Comparison of ENCODE assay signal across 8 mouse cellular contexts in genomic region chr6:100670880-100671344, GRCm38 (mm10). TPM values are rescaled to one million over a fixed set of nuclear protein-coding genes. Genes with fewer than 3 reads are reported as not detected.
DNase-seq lines count a peak whose midpoint lies in the region; ATAC-seq and TF ChIP-seq lines count a peak whose summit lies in the region.

Gene Shq1, minus strand, starts transcription at chr6:100671157.

- no peak within 1 kb of the TSS; the same call in 1 of the 2 replicates for H3K27ac ChIP-seq in forebrain, embryonic 12.5 days
- H3K27ac ChIP-seq in heart, postnatal 0 days (ENCODE audit: low read depth) = peak within 1 kb of the TSS; percentile 39; the same call in 1 of the 2 replicates
- peak within 1 kb of the TSS; percentile 65 for H3K27ac ChIP-seq in liver, embryonic 16.5 days (ENCODE audit: low read length)
- H3K27ac ChIP-seq in neural tube, embryonic 13.5 days (replicated peaks) = no peak within 1 kb of the TSS
- peak within 1 kb of the TSS; percentile 55 for H3K27ac ChIP-seq in testis, adult 2 months (ENCODE audit: control insufficient read depth, insufficient read depth, low read depth, low read length)

- TF ChIP-seq EP300 in heart, postnatal 0 days (IDR thresholded peaks at IDR 0.05; ENCODE audit: low read depth) = no peak

- peak within 1 kb of the TSS; percentile 98 for H3K4me3 ChIP-seq in E14TG2a.4 (replicated peaks; ENCODE audit: low read length)
- H3K4me3 ChIP-seq in forebrain, embryonic 12.5 days (replicated peaks) = peak within 1 kb of the TSS; percentile 83
- H3K4me3 ChIP-seq in heart, postnatal 0 days (ENCODE audit: low read depth, low read length) = peak within 1 kb of the TSS; percentile 74
- H3K4me3 ChIP-seq in liver, embryonic 16.5 days (ENCODE audit: low read depth, low read length) = peak within 1 kb of the TSS; percentile 91
- peak within 1 kb of the TSS; percentile 86 for H3K4me3 ChIP-seq in neural tube, embryonic 13.5 days
- peak within 1 kb of the TSS; percentile 94 for H3K4me3 ChIP-seq in testis, adult 2 months (ENCODE audit: control insufficient read depth, low read depth, low read length)

- peaks cover 19% of the 10 kb centered on the region for H3K36me3 ChIP-seq in E14TG2a.4 (ENCODE audit: insufficient read depth, low read length)
- no peaks in the 10 kb centered on the region for H3K36me3 ChIP-seq in forebrain, embryonic 12.5 days (replicated peaks)
- no peaks in the 10 kb centered on the region for H3K36me3 ChIP-seq in heart, postnatal 0 days (replicated peaks; ENCODE audit: control insufficient read depth, insufficient read depth, low read length)
- H3K36me3 ChIP-seq in liver, embryonic 16.5 days (ENCODE audit: control insufficient read depth, insufficient read depth) = no peaks in the 10 kb centered on the region; the same call in 1 of the 2 replicates
- no peaks in the 10 kb centered on the region for H3K36me3 ChIP-seq in neural tube, embryonic 13.5 days
- H3K36me3 ChIP-seq in testis, adult 2 months (ENCODE audit: control insufficient read depth, insufficient read depth, low read length) = no peaks in the 10 kb centered on the region

- H3K4me1 ChIP-seq in E14TG2a.4 (replicated peaks; ENCODE audit: low read depth, low read length) = peaks cover 9% of the 10 kb centered on the region
- H3K4me1 ChIP-seq in forebrain, embryonic 12.5 days = peaks cover 9% of the 10 kb centered on the region
- peaks cover 8% of the 10 kb centered on the region for H3K4me1 ChIP-seq in heart, postnatal 0 days (ENCODE audit: control insufficient read depth, insufficient read depth)
- peaks cover 12% of the 10 kb centered on the region for H3K4me1 ChIP-seq in liver, embryonic 16.5 days (ENCODE audit: control insufficient read depth, low read depth, low read length)
- H3K4me1 ChIP-seq in neural tube, embryonic 13.5 days (replicated peaks) = peaks cover 15% of the 10 kb centered on the region
- no peaks in the 10 kb centered on the region for H3K4me1 ChIP-seq in testis, adult 2 months (ENCODE audit: control insufficient read depth, insufficient read depth, low read length)

- H3K27me3 ChIP-seq in E14TG2a.4 (ENCODE audit: insufficient read depth, low read length) = peaks cover 14% of the 10 kb centered on the region
- peaks cover 16% of the 10 kb centered on the region for H3K27me3 ChIP-seq in forebrain, embryonic 12.5 days
- no peaks in the 10 kb centered on the region for H3K27me3 ChIP-seq in heart, postnatal 0 days (ENCODE audit: control insufficient read depth, insufficient read depth, low read length)
- H3K27me3 ChIP-seq in liver, embryonic 16.5 days (ENCODE audit: control insufficient read depth, insufficient read depth, low read depth, low read length) = no peaks in the 10 kb centered on the region
- peaks cover 12% of the 10 kb centered on the region for H3K27me3 ChIP-seq in neural tube, embryonic 13.5 days
- H3K27me3 ChIP-seq in testis, adult 2 months (ENCODE audit: control insufficient read depth, insufficient read depth, low read length) = no peaks in the 10 kb centered on the region

- H3K9ac ChIP-seq in forebrain, embryonic 12.5 days = peak within 1 kb of the TSS; percentile 64
- peak within 1 kb of the TSS; percentile 57 for H3K9ac ChIP-seq in heart, postnatal 0 days (replicated peaks; ENCODE audit: low read depth, low read length)
- H3K9ac ChIP-seq in liver, embryonic 16.5 days (ENCODE audit: low read depth, low read length) = peak within 1 kb of the TSS; percentile 82
- peak within 1 kb of the TSS; percentile 72 for H3K9ac ChIP-seq in neural tube, embryonic 13.5 days

- no peak for TF ChIP-seq CTCF in E14TG2a.4 (conservative IDR thresholded peaks at IDR 0.05; ENCODE audit: low read length)
- no peak for TF ChIP-seq CTCF in heart, postnatal 0 days (IDR thresholded peaks at IDR 0.05; ENCODE audit: low read depth)
- TF ChIP-seq CTCF in testis, adult 2 months (IDR thresholded peaks at IDR 0.05; ENCODE audit: control insufficient read depth, insufficient read depth, insufficient replicate concordance, low read depth, low read length) = no peak

- peak; percentile 82 for DNase-seq in c-Kit-positive CD71-positive TER-119-positive erythroid progenitor cells, embryonic 14.5 days (ENCODE audit: low spot score)
- DNase-seq in heart, postnatal 0 days (ENCODE audit: low spot score) = peak; percentile 79
- peak; percentile 92 to 94 for DNase-seq in kidney, postnatal 4 days

- under 1% methylated on average over 49 of the region's 49 CpGs for WGBS in forebrain, embryonic 12.5 days
- WGBS in heart, postnatal 0 days = under 1% methylated on average over 49 of the region's 49 CpGs
- under 1% methylated on average over 49 of the region's 49 CpGs for WGBS in liver, embryonic 16.5 days (ENCODE audit: insufficient replicate concordance)
- WGBS in neural tube, embryonic 13.5 days = under 1% methylated on average over 49 of the region's 49 CpGs

- peak; percentile 72 for TF ChIP-seq POLR2A in testis, adult 2 months (IDR thresholded peaks at IDR 0.05; ENCODE audit: control insufficient read depth, low read depth, low read length)

- peak; percentile 94 for ATAC-seq in forebrain, embryonic 12.5 days (ENCODE audit: low FRiP score)
- ATAC-seq in heart, postnatal 0 days (ENCODE audit: insufficient read depth, low read depth) = peak; percentile 94
- ATAC-seq in liver, embryonic 16.5 days (ENCODE audit: low read depth) = peak; percentile 92
- ATAC-seq in neural tube, embryonic 13.5 days (ENCODE audit: low read depth) = peak; percentile 94

- H3K4me2 ChIP-seq in forebrain, embryonic 12.5 days = peak within 1 kb of the TSS; percentile 91
- H3K4me2 ChIP-seq in heart, postnatal 0 days (ENCODE audit: low read depth, low read length) = peak within 1 kb of the TSS; percentile 86
- H3K4me2 ChIP-seq in liver, embryonic 16.5 days (ENCODE audit: low read depth, low read length) = peak within 1 kb of the TSS; percentile 87
- peak within 1 kb of the TSS; percentile 95 for H3K4me2 ChIP-seq in neural tube, embryonic 13.5 days

- no peaks in the 10 kb centered on the region for H3K9me3 ChIP-seq in E14TG2a.4 (ENCODE audit: low read length)
- no peaks in the 10 kb centered on the region for H3K9me3 ChIP-seq in forebrain, embryonic 12.5 days
- no peaks in the 10 kb centered on the region for H3K9me3 ChIP-seq in heart, postnatal 0 days (replicated peaks; ENCODE audit: control insufficient read depth, low read length)
- H3K9me3 ChIP-seq in liver, embryonic 16.5 days (replicated peaks; ENCODE audit: control insufficient read depth, low read length) = no peaks in the 10 kb centered on the region
- no peaks in the 10 kb centered on the region for H3K9me3 ChIP-seq in neural tube, embryonic 13.5 days

RNA-seq across cellular contexts. Expression of gene Shq1, which starts in this region (rescaled TPM):
- polyA plus RNA-seq in forebrain, embryonic 12.5 days (2016; fragmentation: Nextera tagmentation; extraction: Ambion mirVana) = 18.0 and 18.5 TPM in 2 replicates
- 1.4 and 3.5 TPM in 2 replicates for total RNA-seq in heart, postnatal 0 days (2014; rRNA removed; ENCODE audit: low replicate concordance)
- polyA plus RNA-seq in heart, postnatal 0 days (2015; fragmentation: Nextera tagmentation; extraction: Ambion mirVana) = 5.1 and 6.2 TPM in 2 replicates
- 8.1 and 8.4 TPM in 2 replicates for polyA plus RNA-seq in liver, embryonic 16.5 days (2015; fragmentation: Nextera tagmentation; extraction: Ambion mirVana)
- polyA plus RNA-seq in neural tube, embryonic 13.5 days (2015; fragmentation: Nextera tagmentation; extraction: Ambion mirVana) = 9.4 and 9.8 TPM in 2 replicates
- polyA plus RNA-seq in testis, adult 2 months (2012; rRNA removed) = 5.3 and 5.8 TPM in 2 replicates

Comparison
In these comparisons a context has a peak if more than half of its experiments do, and no peak if none do; other contexts are left out.
1. H3K27ac ChIP-seq: peak in heart, postnatal 0 days (single experiment), liver, embryonic 16.5 days (single experiment) and testis, adult 2 months (single experiment); none in forebrain, embryonic 12.5 days (single experiment) and neural tube, embryonic 13.5 days (single experiment).
2. Peak in every context shown above with its lines, with median percentiles within 50 percentile points of each other: H3K4me3 ChIP-seq, DNase-seq, ATAC-seq, H3K4me2 ChIP-seq and H3K9ac ChIP-seq.